Mouse (Mus musculus) forebrain, embryonic 15.5 days (tissue): ENCODE data around the gene Tmie. TPM values are rescaled to one million over a fixed set of nuclear protein-coding genes. Genes with fewer than 3 reads are reported as not detected.

Experiments used
- ATAC-seq: fragments of 200-750 bp; cut with Nextera tagmentation; replicated peaks from 2 replicates; pipeline ENCODE4 v1.8.0; 2017; ENCODE audit warnings: mild to moderate bottlenecking, moderate TSS enrichment, moderate library complexity
- H3K27ac ChIP-seq: fragments of 300-500 bp; sonication (generic); replicated peaks from 2 replicates; pipeline ENCODE4 v1.5.1; 2015; ENCODE audit warnings: mild to moderate bottlenecking, inconsistent platforms
- H3K27me3 ChIP-seq: fragments of 300-500 bp; sonication (generic); 2 replicates; pipeline ENCODE4 v1.6.1; 2015; ENCODE audit warnings: inconsistent platforms
- H3K36me3 ChIP-seq: fragments of 300-500 bp; sonication (generic); 2 replicates; pipeline ENCODE4 v1.6.1; 2015; ENCODE audit warnings: mild to moderate bottlenecking, inconsistent platforms
- H3K4me1 ChIP-seq: fragments of 300-500 bp; sonication (generic); 2 replicates; pipeline ENCODE4 v1.6.1; 2015; ENCODE audit warnings: inconsistent platforms
- H3K4me2 ChIP-seq: fragments of 300-500 bp; sonication (generic); replicated peaks from 2 replicates; pipeline ENCODE4 v1.6.1; 2015; ENCODE audit warnings: mild to moderate bottlenecking, inconsistent platforms
- H3K4me3 ChIP-seq: fragments of 300-500 bp; sonication (generic); 2 replicates; pipeline ENCODE4 v1.5.1; 2015; ENCODE audit warnings: mild to moderate bottlenecking, inconsistent platforms
- H3K9ac ChIP-seq: fragments of 300-500 bp; sonication (generic); replicated peaks from 2 replicates; pipeline ENCODE4 v1.6.1; 2015; ENCODE audit warnings: mild to moderate bottlenecking, inconsistent platforms
- H3K9me3 ChIP-seq: fragments of 300-500 bp; sonication (generic); 2 replicates; pipeline ENCODE4 v1.6.1; 2016; ENCODE audit warnings: inconsistent platforms
- WGBS: fragments of 180-500 bp; shearing (Covaris S2); methylation state at CpG from one replicate; pipeline ENCODE4 v1.1.7; 2015; ENCODE audit warnings: mixed read lengths; 5-methylcytosine and 5-hydroxymethylcytosine counted together
- polyA plus RNA-seq: library from polyadenylated mRNA; unstranded; fragments of >200 nt; fragmentation: Nextera tagmentation; extraction: Ambion mirVana; gene quantifications from 2 replicates; pipeline ENCODE4 v1.2.1, GENCODE M21; 2015

Tmie gene
- polyA plus RNA-seq, 1 experiment from 2014 or later: 1.2 TPM

- Histone ChIP-seq H3K4me3 (no peak overlapping the region), H3K9ac (no peak overlapping the region), H3K4me2 (no peak overlapping the region), H3K4me1 (peaks cover 14% of the 10 kb centered on the region), H3K9me3 (no peaks in the 10 kb centered on the region), H3K27me3 (peaks cover 34% of the 10 kb centered on the region), H3K27ac (no peak overlapping the region), H3K36me3 (no peaks in the 10 kb centered on the region)
- no peak for ATAC-seq
- WGBS: 78% methylated on average over 7 of the region's 7 CpGs
Observed at GRCm38 (mm10) chr9:110881953-110882352, 2.0 kb upstream of the Tmie start.

DNA sequence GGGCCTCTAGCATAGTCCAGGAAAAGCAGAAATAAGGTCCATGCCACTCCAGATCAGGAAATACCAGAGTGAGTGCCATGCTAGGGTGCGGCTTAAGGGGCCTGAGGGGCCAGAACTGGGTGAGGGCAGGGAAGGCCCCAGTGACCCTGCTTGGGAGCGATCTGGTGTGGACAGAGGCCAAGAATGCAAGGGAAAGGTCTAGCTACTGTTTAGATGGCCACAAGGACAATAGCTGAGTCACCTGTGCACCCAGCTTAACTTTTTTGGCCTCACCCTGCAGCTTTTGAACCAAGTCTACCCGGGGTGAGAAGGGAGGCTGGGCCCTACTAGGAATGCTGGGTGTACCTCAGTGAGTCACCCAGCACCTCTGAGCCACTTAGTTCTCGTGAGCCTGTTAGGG lies 859 bp upstream of the Tmie start:
- Histone ChIP-seq H3K9ac (no peak overlapping the region), H3K4me2 (peak overlapping the region; percentile 89), H3K27me3 (peaks cover 34% of the 10 kb centered on the region), H3K9me3 (no peaks in the 10 kb centered on the region), H3K4me1 (peaks cover 14% of the 10 kb centered on the region), H3K36me3 (no peaks in the 10 kb centered on the region), H3K27ac (no peak overlapping the region), H3K4me3 (peak overlapping the region; percentile 50; the same call in 1 of the 2 replicates)
- 71% methylated on average over 4 of the region's 4 CpGs for WGBS
- ATAC-seq: no peak

DNA sequence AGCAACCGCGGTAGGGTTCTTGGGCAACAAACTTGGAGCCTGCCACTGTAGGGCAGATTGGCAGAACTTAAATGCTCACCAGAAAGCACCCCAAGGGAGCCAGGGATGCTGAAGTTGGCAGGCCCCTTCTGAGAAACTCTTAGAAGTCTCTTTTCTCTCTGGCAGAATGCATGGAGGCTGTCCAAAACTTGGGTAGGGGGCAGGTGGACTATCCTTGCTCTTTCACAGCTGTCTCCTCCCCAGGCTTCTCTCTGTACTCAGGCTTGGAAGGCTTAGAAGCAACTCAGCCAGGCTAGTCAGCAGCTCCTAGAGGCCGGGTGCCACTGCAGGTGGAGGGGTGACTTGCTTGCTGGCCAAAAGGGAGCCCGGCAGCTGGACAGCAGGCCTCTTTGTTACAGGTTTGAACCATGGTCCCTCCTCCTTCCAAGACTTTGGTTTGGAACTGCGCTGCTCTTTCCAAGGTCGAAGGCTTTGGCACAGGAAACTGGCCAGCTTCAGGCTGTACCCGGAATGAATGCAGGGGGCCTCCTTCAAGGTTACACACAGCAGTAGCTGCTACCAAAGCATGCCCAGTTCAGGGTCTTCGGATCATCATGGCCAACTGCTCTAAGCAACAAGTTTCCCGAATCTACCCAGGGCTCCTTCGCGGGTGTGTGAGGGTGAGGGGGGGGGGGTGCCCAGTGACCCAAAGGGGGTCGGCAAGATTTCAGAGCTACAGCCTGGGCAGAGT lies 557 bp downstream of the Tmie start, which contains the start of gene Als2cl:
Gene Als2cl, plus strand, starts transcription at position 680 of the 730 bp plus-strand sequence.
- no peak within 1 kb of the TSS for H3K27ac ChIP-seq
- H3K4me2 ChIP-seq: peak within 1 kb of the TSS; percentile 89
- peak within 1 kb of the TSS; percentile 39 for H3K9ac ChIP-seq
- H3K36me3 ChIP-seq: no peaks in the 10 kb centered on the region
- H3K27me3 ChIP-seq: peaks cover 34% of the 10 kb centered on the region
- peak within 1 kb of the TSS; percentile 50 for H3K4me3 ChIP-seq
- no peak for ATAC-seq
- WGBS: 12% methylated on average over 12 of the region's 12 CpGs
- H3K4me1 ChIP-seq: peaks cover 25% of the 10 kb centered on the region
- H3K9me3 ChIP-seq: no peaks in the 10 kb centered on the region

GRCm38 (mm10) chr9:110877888-110878287 lies 2.0 kb downstream of the Tmie start:
- peaks cover 34% of the 10 kb centered on the region for H3K27me3 ChIP-seq
- WGBS: 88% methylated on average over 5 of the region's 5 CpGs
- H3K9ac ChIP-seq: no peak overlapping the region
- no peak for ATAC-seq
- H3K9me3 ChIP-seq: no peaks in the 10 kb centered on the region
- H3K36me3 ChIP-seq: no peaks in the 10 kb centered on the region
- no peak overlapping the region for H3K27ac ChIP-seq
- H3K4me2 ChIP-seq: no peak overlapping the region
- peaks cover 34% of the 10 kb centered on the region for H3K4me1 ChIP-seq
- no peak overlapping the region for H3K4me3 ChIP-seq

- 94% methylated on average over 1 of the region's 1 CpGs for WGBS
- Histone ChIP-seq H3K9ac (no peak overlapping the region), H3K36me3 (no peaks in the 10 kb centered on the region), H3K4me3 (no peak overlapping the region), H3K27me3 (peaks cover 39% of the 10 kb centered on the region), H3K4me1 (peaks cover 34% of the 10 kb centered on the region), H3K4me2 (no peak overlapping the region), H3K9me3 (no peaks in the 10 kb centered on the region), H3K27ac (no peak overlapping the region)
- ATAC-seq: no peak
Observed at GRCm38 (mm10) chr9:110877353-110877752, 2.6 kb downstream of the Tmie start.

- Histone ChIP-seq H3K9me3 (no peaks in the 10 kb centered on the region), H3K27me3 (peaks cover 28% of the 10 kb centered on the region), H3K4me1 (peaks cover 30% of the 10 kb centered on the region), H3K4me2 (no peak overlapping the region), H3K9ac (no peak overlapping the region), H3K36me3 (no peaks in the 10 kb centered on the region), H3K27ac (no peak overlapping the region), H3K4me3 (no peak overlapping the region)
- 0 out of 2 replicates have a peak, but pooled peaks have one; percentile 30 for ATAC-seq
- 23% methylated on average over 4 of the region's 6 CpGs for WGBS
Observed at GRCm38 (mm10) chr9:110875288-110875695, 4.6 kb downstream of the Tmie start.

GRCm38 (mm10) chr9:110874660-110875191 lies 5.2 kb downstream of the Tmie start:
- Histone ChIP-seq H3K36me3 (no peaks in the 10 kb centered on the region), H3K27me3 (peaks cover 22% of the 10 kb centered on the region; the same call in 1 of the 2 replicates), H3K4me3 (no peak overlapping the region), H3K4me2 (no peak overlapping the region), H3K27ac (no peak overlapping the region), H3K4me1 (peaks cover 25% of the 10 kb centered on the region), H3K9ac (no peak overlapping the region), H3K9me3 (no peaks in the 10 kb centered on the region)
- ATAC-seq: peak; percentile 37
- WGBS: 14% methylated on average over 3 of the region's 3 CpGs

GRCm38 (mm10) chr9:110873681-110874659 lies 5.9 kb downstream of the Tmie start:
- no peaks in the 10 kb centered on the region for H3K36me3 ChIP-seq
- H3K4me2 ChIP-seq: peak overlapping the region; percentile 53
- H3K27ac ChIP-seq: no peak overlapping the region
- peaks cover 15% of the 10 kb centered on the region; the same call in 1 of the 2 replicates for H3K27me3 ChIP-seq
- H3K9ac ChIP-seq: peak overlapping the region; percentile 38
- no peaks in the 10 kb centered on the region for H3K9me3 ChIP-seq
- peak overlapping the region; percentile 33 for H3K4me3 ChIP-seq
- H3K4me1 ChIP-seq: peaks cover 20% of the 10 kb centered on the region
- 7% methylated on average over 40 of the region's 40 CpGs for WGBS
- peak; percentile 39; the same call in 1 of the 2 replicates for ATAC-seq

GRCm38 (mm10) chr9:110871030-110871429 lies 8.9 kb downstream of the Tmie start:
- no peak overlapping the region for H3K9ac ChIP-seq
- WGBS: 14% methylated on average over 7 of the region's 7 CpGs
- H3K4me2 ChIP-seq: no peak overlapping the region
- H3K4me1 ChIP-seq: peaks cover 20% of the 10 kb centered on the region
- H3K9me3 ChIP-seq: no peaks in the 10 kb centered on the region
- H3K27ac ChIP-seq: no peak overlapping the region
- peaks cover 7% of the 10 kb centered on the region; the same call in 1 of the 2 replicates for H3K27me3 ChIP-seq
- no peaks in the 10 kb centered on the region for H3K36me3 ChIP-seq
- no peak for ATAC-seq
- H3K4me3 ChIP-seq: no peak overlapping the region

- peaks cover 10% of the 10 kb centered on the region; the same call in 1 of the 2 replicates for H3K27me3 ChIP-seq
- WGBS: 88% methylated on average over 5 of the region's 5 CpGs
- no peak overlapping the region for H3K9ac ChIP-seq
- H3K9me3 ChIP-seq: no peaks in the 10 kb centered on the region
- no peaks in the 10 kb centered on the region for H3K36me3 ChIP-seq
- no peak overlapping the region for H3K4me3 ChIP-seq
- H3K4me1 ChIP-seq: peaks cover 6% of the 10 kb centered on the region
- no peak for ATAC-seq
- H3K27ac ChIP-seq: no peak overlapping the region
- H3K4me2 ChIP-seq: no peak overlapping the region
Observed at GRCm38 (mm10) chr9:110858967-110859596, 20.8 kb downstream of the Tmie start.

- H3K27ac ChIP-seq: no peak overlapping the region
- WGBS: 59% methylated on average over 5 of the region's 5 CpGs
- H3K4me2 ChIP-seq: no peak overlapping the region
- no peak overlapping the region for H3K9ac ChIP-seq
- H3K4me3 ChIP-seq: no peak overlapping the region
- no peak for ATAC-seq
- no peaks in the 10 kb centered on the region for H3K9me3 ChIP-seq
- no peaks in the 10 kb centered on the region for H3K36me3 ChIP-seq
- peaks cover 6% of the 10 kb centered on the region for H3K4me1 ChIP-seq
- peaks cover 10% of the 10 kb centered on the region; the same call in 1 of the 2 replicates for H3K27me3 ChIP-seq
Observed at GRCm38 (mm10) chr9:110858523-110858922, 21.4 kb downstream of the Tmie start.
